Mouse (Mus musculus): ENCODE data around the gene Dand5.

DNA sequence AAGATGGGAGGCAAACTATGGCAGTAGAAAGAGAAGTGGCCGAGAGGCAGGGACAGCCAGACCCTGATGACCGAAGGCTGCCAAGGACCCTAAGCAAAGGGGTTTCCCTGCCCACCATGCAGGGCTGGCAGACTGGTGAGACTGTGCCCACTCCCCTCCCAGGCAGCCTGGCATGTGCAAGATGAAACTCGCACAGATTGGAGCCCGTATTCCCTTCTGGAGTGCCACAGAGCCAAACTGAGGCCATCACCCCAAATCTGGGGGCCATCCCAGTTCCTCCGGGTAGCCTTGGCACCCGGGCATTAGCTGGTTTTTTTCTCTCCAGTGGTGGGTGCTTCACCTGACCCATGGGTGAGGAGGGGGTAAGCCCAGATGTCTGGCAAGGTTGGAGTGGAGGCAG is 24.7 kb downstream of the Dand5 start:
- TF ChIP-seq CTCF (IDR thresholded peaks at IDR 0.05; ENCODE audit: low read depth) (no peak), EP300 (IDR thresholded peaks at IDR 0.05; ENCODE audit: low read depth) (no peak)
